Mouse (Mus musculus): Measurements from ENCODE around the gene Ier3.

GRCm38 (mm10) chr17:35836991-35837422, 15.5 kb downstream of the Ier3 start:
- TF ChIP-seq CTCF (IDR thresholded peaks at IDR 0.05) (no peak), EP300 (IDR thresholded peaks at IDR 0.05) (no peak)

All from lung, postnatal 0 days (tissue).